Comparison of ENCODE assay signal across 16 mouse cellular contexts in genomic region chr9:60608857-60609256, GRCm38 (mm10).
DNase-seq lines count a peak whose midpoint lies in the region; ATAC-seq lines count a peak whose summit lies in the region.
"Had no signal": no experiment of that assay in that cellular context is flagged by ENCODE, and none has a peak within 500 bp of the region (broad histone marks: within the 10 kb centered on the region; RNA-seq: fewer than 3 reads in every experiment).

No protein-coding gene starts in this region.

- peak; percentile 39 for DNase-seq in adrenal gland, adult 8-10 months
- DNase-seq in adrenal gland, postnatal 14 days, result peak; percentile 45
- no peak for DNase-seq in kidney, postnatal 4 days
- DNase-seq: forebrain, postnatal 0 days; gastrocnemius, postnatal 25 days; kidney, adult 11 months had no signal

- H3K27me3 ChIP-seq in intestine, embryonic 16.5 days (replicated peaks; ENCODE audit: control insufficient read depth, insufficient read depth, low read length), result no peaks in the 10 kb centered on the region
- no peaks in the 10 kb centered on the region for H3K27me3 ChIP-seq in stomach, embryonic 15.5 days (replicated peaks)
- H3K27me3 ChIP-seq in heart, embryonic 11.5 days (ENCODE audit: control insufficient read depth, insufficient read depth, low read length), result no peaks in the 10 kb centered on the region
- H3K27me3 ChIP-seq: forebrain, embryonic 13.5 days; heart, embryonic 15.5 days had no signal

- no peaks in the 10 kb centered on the region for H3K9me3 ChIP-seq in intestine, embryonic 16.5 days (ENCODE audit: control insufficient read depth, low read length)
- H3K9me3 ChIP-seq in stomach, embryonic 15.5 days, result no peaks in the 10 kb centered on the region
- H3K9me3 ChIP-seq in heart, embryonic 11.5 days (replicated peaks; ENCODE audit: control insufficient read depth, low read length), result no peaks in the 10 kb centered on the region
- H3K9me3 ChIP-seq: embryonic facial prominence, embryonic 10.5 days; forebrain, embryonic 13.5 days; heart, embryonic 10.5 days; heart, embryonic 15.5 days; hindbrain, embryonic 10.5 days had no signal

- no peak overlapping the region for H3K4me2 ChIP-seq in intestine, embryonic 16.5 days (ENCODE audit: low read depth, low read length)
- no peak overlapping the region for H3K4me2 ChIP-seq in stomach, embryonic 15.5 days
- no peak overlapping the region for H3K4me2 ChIP-seq in heart, embryonic 11.5 days
- H3K4me2 ChIP-seq: forebrain, embryonic 13.5 days; heart, embryonic 15.5 days; hindbrain, embryonic 14.5 days had no signal

- peaks cover 5% of the 10 kb centered on the region; the same call in 1 of the 2 replicates for H3K4me1 ChIP-seq in intestine, embryonic 16.5 days (ENCODE audit: control insufficient read depth, insufficient read depth, low read length)
- H3K4me1 ChIP-seq in stomach, embryonic 15.5 days, result no peaks in the 10 kb centered on the region
- H3K4me1 ChIP-seq in heart, embryonic 11.5 days (ENCODE audit: control insufficient read depth, insufficient read depth, low read length), result no peaks in the 10 kb centered on the region
- H3K4me1 ChIP-seq: embryonic facial prominence, embryonic 10.5 days; forebrain, embryonic 13.5 days; heart, embryonic 10.5 days; heart, embryonic 15.5 days; hindbrain, embryonic 10.5 days had no signal

- WGBS in intestine, embryonic 16.5 days, result 73% methylated on average over 9 of the region's 9 CpGs
- WGBS in stomach, embryonic 15.5 days, result 83% methylated on average over 9 of the region's 9 CpGs
- WGBS in heart, embryonic 11.5 days (ENCODE audit: insufficient replicate concordance), result 78% methylated on average over 9 of the region's 9 CpGs

- no peaks in the 10 kb centered on the region for H3K36me3 ChIP-seq in intestine, embryonic 16.5 days (ENCODE audit: control insufficient read depth, insufficient read depth, low read length)
- H3K36me3 ChIP-seq in stomach, embryonic 15.5 days, result no peaks in the 10 kb centered on the region
- H3K36me3 ChIP-seq in heart, embryonic 11.5 days (ENCODE audit: control insufficient read depth, insufficient read depth, low read length), result no peaks in the 10 kb centered on the region
- H3K36me3 ChIP-seq: heart, embryonic 10.5 days; heart, embryonic 15.5 days had no signal

- peak overlapping the region; percentile 51 for H3K27ac ChIP-seq in intestine, embryonic 16.5 days (ENCODE audit: low read length)
- H3K27ac ChIP-seq in stomach, embryonic 15.5 days, result no peak overlapping the region
- H3K27ac ChIP-seq in heart, embryonic 11.5 days (ENCODE audit: low read depth, low read length), result no peak overlapping the region
- H3K27ac ChIP-seq: embryonic facial prominence, embryonic 10.5 days; forebrain, embryonic 13.5 days; heart, embryonic 10.5 days; heart, embryonic 15.5 days; hindbrain, embryonic 10.5 days; hindbrain, embryonic 14.5 days had no signal

- no peak overlapping the region for H3K9ac ChIP-seq in intestine, embryonic 16.5 days (ENCODE audit: low read depth, low read length)
- H3K9ac ChIP-seq in stomach, embryonic 15.5 days, result no peak overlapping the region
- no peak overlapping the region for H3K9ac ChIP-seq in heart, embryonic 11.5 days (ENCODE audit: low read depth, low read length)
- H3K9ac ChIP-seq: forebrain, embryonic 13.5 days; forebrain, postnatal 0 days; heart, embryonic 15.5 days; hindbrain, embryonic 14.5 days had no signal

- ATAC-seq in intestine, embryonic 16.5 days, result peak; percentile 85
- peak; percentile 31; the same call in 1 of the 2 replicates for ATAC-seq in stomach, embryonic 15.5 days (ENCODE audit: insufficient read depth, low FRiP score, low read depth)
- ATAC-seq in cerebellum, adult (ENCODE audit: insufficient number of reproducible peaks, low FRiP score, low TSS enrichment), result no peak
- ATAC-seq in heart, embryonic 11.5 days (replicated peaks; ENCODE audit: insufficient number of reproducible peaks, low FRiP score, low TSS enrichment), result no peak
- ATAC-seq: forebrain, embryonic 13.5 days; forebrain, postnatal 0 days had no signal

- H3K4me3 ChIP-seq in intestine, embryonic 16.5 days (ENCODE audit: low read length), result no peak overlapping the region
- no peak overlapping the region for H3K4me3 ChIP-seq in stomach, embryonic 15.5 days (replicated peaks)
- H3K4me3 ChIP-seq in heart, embryonic 11.5 days (ENCODE audit: low read depth, low read length), result no peak overlapping the region
- H3K4me3 ChIP-seq: embryonic facial prominence, embryonic 10.5 days; forebrain, embryonic 13.5 days; heart, embryonic 10.5 days; heart, embryonic 15.5 days; hindbrain, embryonic 10.5 days had no signal

Comparison
In these comparisons a context has a peak if more than half of its experiments do, and no peak if none do; other contexts are left out.
1. DNase-seq: peak in adrenal gland, adult 8-10 months (single experiment) and adrenal gland, postnatal 14 days (single experiment); none in kidney, postnatal 4 days (0 of 2).
2. ATAC-seq: peak in intestine, embryonic 16.5 days (single experiment) and stomach, embryonic 15.5 days (single experiment); none in cerebellum, adult (single experiment) and heart, embryonic 11.5 days (single experiment).